10 mouse cellular contexts compared by ENCODE assay signal in genomic region chr13:58809930-58810329, GRCm38 (mm10). TPM values are rescaled to one million over a fixed set of nuclear protein-coding genes. Genes with fewer than 3 reads are reported as not detected.
DNase-seq lines count a peak whose midpoint lies in the region; ATAC-seq lines count a peak whose summit lies in the region.
"Had no signal": no experiment of that assay in that cellular context is flagged by ENCODE, and none has a peak within 500 bp of the region (broad histone marks: within the 10 kb centered on the region; RNA-seq: fewer than 3 reads in every experiment).

No protein-coding gene starts in this region.

- peak overlapping the region; percentile 96 for H3K9ac ChIP-seq in forebrain, embryonic 15.5 days (replicated peaks)
- peak overlapping the region; percentile 97 for H3K9ac ChIP-seq in neural tube, embryonic 15.5 days (replicated peaks)

- H3K4me1 ChIP-seq in forebrain, embryonic 15.5 days: peaks cover 46% of the 10 kb centered on the region
- H3K4me1 ChIP-seq in neural tube, embryonic 15.5 days: peaks cover 51% of the 10 kb centered on the region

- no peaks in the 10 kb centered on the region; the same call in 1 of the 2 replicates for H3K36me3 ChIP-seq in forebrain, embryonic 15.5 days
- no peaks in the 10 kb centered on the region; the same call in 1 of the 2 replicates for H3K36me3 ChIP-seq in neural tube, embryonic 15.5 days

- peak overlapping the region; percentile 97 for H3K27ac ChIP-seq in forebrain, embryonic 15.5 days (replicated peaks)
- H3K27ac ChIP-seq in neural tube, embryonic 15.5 days (replicated peaks): peak overlapping the region; percentile 70
- H3K27ac ChIP-seq: kidney, postnatal 0 days had no signal

- 37% methylated on average over 8 of the region's 8 CpGs for WGBS in forebrain, embryonic 15.5 days
- 41% methylated on average over 8 of the region's 8 CpGs for WGBS in neural tube, embryonic 15.5 days

- peak overlapping the region; percentile 87 for H3K4me3 ChIP-seq in forebrain, embryonic 15.5 days
- peak overlapping the region; percentile 85 for H3K4me3 ChIP-seq in neural tube, embryonic 15.5 days (replicated peaks)

- H3K9me3 ChIP-seq in forebrain, embryonic 15.5 days: no peaks in the 10 kb centered on the region
- no peaks in the 10 kb centered on the region for H3K9me3 ChIP-seq in neural tube, embryonic 15.5 days (replicated peaks)

- DNase-seq in cerebellum, postnatal 25 days: peak; percentile 77
- DNase-seq in layer of hippocampus, postnatal 14 days (ENCODE audit: low spot score in 2 of 2): peak; percentile 66 to 73
- DNase-seq in thymus, postnatal 0 days (ENCODE audit: low spot score): no peak
- no peak for DNase-seq in heart, adult 18-20 months
- no peak for DNase-seq in urinary bladder, postnatal 36 days (ENCODE audit: low spot score in 2 of 2)

- H3K27me3 ChIP-seq in forebrain, embryonic 15.5 days: peaks cover 6% of the 10 kb centered on the region; the same call in 1 of the 2 replicates
- H3K27me3 ChIP-seq in neural tube, embryonic 15.5 days (replicated peaks): no peaks in the 10 kb centered on the region

- no peak for ATAC-seq in forebrain, embryonic 15.5 days (replicated peaks)
- ATAC-seq in neural tube, embryonic 15.5 days (ENCODE audit: low FRiP score): no peak
- ATAC-seq in granulocyte monocyte progenitor cell, adult 5-6 weeks (replicated peaks; ENCODE audit: poor library complexity, severe bottlenecking): no peak

- H3K4me2 ChIP-seq in forebrain, embryonic 15.5 days (replicated peaks): peak overlapping the region; percentile 89
- H3K4me2 ChIP-seq in neural tube, embryonic 15.5 days: peak overlapping the region; percentile 84

RNA-seq across cellular contexts. Expression of gene Ntrk2, which starts 3.6 kb away (rescaled TPM):
- polyA plus RNA-seq in forebrain, embryonic 15.5 days (2015; fragmentation: Nextera tagmentation; extraction: Ambion mirVana): 87.4 and 97.0 TPM in 2 replicates
- 100 to 1,000 TPM; 292 to 320 TPM for total RNA-seq in layer of hippocampus, postnatal 14 days (2021)
- 112 and 132 TPM in 2 replicates for polyA plus RNA-seq in neural tube, embryonic 15.5 days (2015; fragmentation: Nextera tagmentation; extraction: Ambion mirVana)
- 1.0 and 1.2 TPM in 2 replicates for polyA plus RNA-seq in thymus, postnatal 0 days (2015; fragmentation: Nextera tagmentation; extraction: Ambion mirVana)
- not detected in 2 replicates for total RNA-seq in granulocyte monocyte progenitor cell, adult 5-6 weeks (2014; fragmentation: Nextera tagmentation)
- not detected in 2 replicates for total RNA-seq in granulocyte monocyte progenitor cell, adult 5-6 weeks (2017)
- 1 to 10 TPM; 1.2 to 4.8 TPM for total RNA-seq in heart, adult 18-20 months (2021)
- total RNA-seq: megakaryocyte-erythroid progenitor cell, adult 5-6 weeks had no signal

Comparison
In these comparisons a context has a peak if more than half of its experiments do, and no peak if none do; other contexts are left out.
1. DNase-seq: peak in cerebellum, postnatal 25 days (2 of 2) and layer of hippocampus, postnatal 14 days (2 of 2); none in thymus, postnatal 0 days (single experiment), heart, adult 18-20 months (0 of 2) and urinary bladder, postnatal 36 days (0 of 2).
2. RNA of gene Ntrk2, which starts 3.6 kb away (total RNA-seq): 292 to 320 TPM in layer of hippocampus, postnatal 14 days; 1.2 to 4.8 TPM in heart, adult 18-20 months and not detected in granulocyte monocyte progenitor cell, adult 5-6 weeks; every median in the first group is over 10 times any median in the second.